Mouse (Mus musculus): ENCODE results near the gene Scn3a. TPM values are rescaled to one million over a fixed set of nuclear protein-coding genes. Genes with fewer than 3 reads are reported as not detected.

The Scn3a gene
- total RNA-seq, 2 experiments from 2014 or later = 39.2 to 39.5 TPM

DNA sequence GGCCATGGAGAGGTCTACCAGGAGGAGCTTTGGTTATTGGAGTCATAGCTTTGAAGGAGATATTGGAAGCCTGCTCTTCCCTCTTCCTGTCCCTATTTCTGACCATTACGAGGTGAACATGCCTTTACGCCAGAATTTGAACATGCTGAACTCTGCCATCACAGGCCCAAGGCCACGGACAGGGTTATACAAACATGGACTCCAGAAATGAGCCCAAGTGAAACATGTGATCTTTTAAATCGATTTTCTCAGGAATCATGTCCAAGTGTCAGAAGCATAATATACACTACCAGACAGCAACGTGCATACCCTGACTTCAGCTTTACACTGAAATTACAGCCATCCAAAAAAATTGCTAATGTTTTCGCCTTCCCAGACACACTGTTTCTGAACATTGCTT is 18.8 kb downstream of the Scn3a start:
- TF ChIP-seq CTCF (conservative IDR thresholded peaks at IDR 0.05) = no peak
- no peak for DNase-seq (ENCODE audit: low spot score in 2 of 2)
- no peak overlapping the region for H3K27ac ChIP-seq

DNA sequence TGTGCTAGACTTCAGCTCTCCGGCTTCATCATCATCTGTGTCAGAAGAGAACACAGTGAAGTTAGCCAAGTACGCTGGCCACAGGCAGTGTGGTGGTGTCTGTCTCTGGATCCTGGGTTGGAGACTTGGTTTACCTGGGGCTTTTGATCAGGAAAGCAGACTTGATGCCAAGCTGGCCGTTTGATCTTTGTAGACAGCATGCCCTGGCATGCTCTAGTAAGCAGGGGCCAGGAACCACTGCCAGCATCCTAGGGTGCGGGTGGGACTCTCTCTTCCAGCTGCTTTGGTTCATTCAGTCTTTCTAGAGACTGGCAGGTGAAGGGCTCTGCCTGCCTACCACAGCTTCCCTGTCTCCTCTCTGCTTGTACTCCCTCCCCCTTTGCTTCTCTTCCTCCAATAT is 20.1 kb downstream of the Scn3a start:
- H3K27ac ChIP-seq = no peak overlapping the region
- no peak overlapping the region for H3K4me3 ChIP-seq
- no peak for TF ChIP-seq CTCF (conservative IDR thresholded peaks at IDR 0.05)
- no peak for DNase-seq (ENCODE audit: low spot score in 2 of 2)

More for the DNA sequence above, 18.8 kb downstream of the Scn3a start:
- no peak overlapping the region for H3K4me3 ChIP-seq

- DNase-seq (ENCODE audit: low spot score in 2 of 2) = no peak
- H3K27ac ChIP-seq = no peak overlapping the region
Measured at GRCm38 (mm10) chr2:65542906-65543592, 24.4 kb downstream of the Scn3a start.

DNA sequence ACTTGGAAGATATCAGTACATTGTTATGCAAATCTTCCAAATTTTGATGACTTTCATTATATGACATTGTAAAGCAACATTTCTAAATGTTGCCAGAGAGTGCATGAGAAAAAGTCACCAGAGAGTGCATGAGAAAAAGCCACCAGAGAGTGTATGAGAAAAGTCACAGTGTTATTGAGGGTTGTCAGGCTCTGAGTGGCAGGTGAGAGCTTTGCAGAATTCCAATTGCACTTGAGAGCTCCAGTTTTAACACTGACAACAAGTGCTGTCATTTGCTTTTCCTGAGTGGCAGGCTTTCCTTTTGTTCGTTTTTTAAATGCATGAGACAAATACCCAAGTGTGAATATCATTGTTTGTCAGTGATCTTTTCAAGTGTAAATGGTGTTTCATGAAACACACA is 25.6 kb downstream of the Scn3a start:
- no peak overlapping the region for H3K27ac ChIP-seq
- no peak for TF ChIP-seq CTCF (conservative IDR thresholded peaks at IDR 0.05)
- no peak for DNase-seq (ENCODE audit: low spot score in 2 of 2)
- no peak overlapping the region for H3K4me3 ChIP-seq

More at GRCm38 (mm10) chr2:65542906-65543592, 24.4 kb downstream of the Scn3a start:
- H3K4me3 ChIP-seq = no peak overlapping the region
- no peak for TF ChIP-seq CTCF (conservative IDR thresholded peaks at IDR 0.05)

DNA sequence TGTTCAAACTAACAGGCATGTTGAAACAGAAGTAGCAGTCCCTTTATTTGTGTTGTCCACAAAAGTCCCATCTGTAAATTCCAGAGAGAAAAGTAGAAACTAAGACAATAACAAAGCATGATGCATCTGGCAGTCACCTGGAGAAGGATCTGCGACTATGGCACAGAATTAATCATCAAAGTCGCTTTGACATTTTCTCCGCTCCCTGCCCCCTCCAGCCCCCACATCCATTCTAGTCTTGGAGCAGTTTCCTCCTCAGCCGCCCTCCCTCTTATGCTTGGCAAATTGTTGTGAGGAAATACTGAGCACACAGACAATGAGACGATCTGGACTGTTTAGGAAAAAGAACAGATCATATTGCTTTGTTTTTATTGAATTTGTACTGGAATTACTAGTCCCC is 29.0 kb downstream of the Scn3a start:
- H3K27ac ChIP-seq = no peak overlapping the region
- TF ChIP-seq CTCF (conservative IDR thresholded peaks at IDR 0.05) = no peak
- DNase-seq (ENCODE audit: low spot score in 2 of 2) = peak; percentile 28 to 32
- no peak overlapping the region for H3K4me3 ChIP-seq

- no peak for TF ChIP-seq CTCF (conservative IDR thresholded peaks at IDR 0.05)
- H3K27ac ChIP-seq = no peak overlapping the region
- no peak for DNase-seq (ENCODE audit: low spot score in 2 of 2)
- no peak overlapping the region for H3K4me3 ChIP-seq
Measured at GRCm38 (mm10) chr2:65532127-65532854, 35.1 kb downstream of the Scn3a start.

GRCm38 (mm10) chr2:65529148-65529547 is 38.3 kb downstream of the Scn3a start:
- Histone ChIP-seq H3K27ac (no peak overlapping the region), H3K4me3 (no peak overlapping the region)
- no peak for DNase-seq (ENCODE audit: low spot score in 2 of 2)
- TF ChIP-seq CTCF (conservative IDR thresholded peaks at IDR 0.05) = no peak

- DNase-seq (ENCODE audit: low spot score in 2 of 2) = no peak
- H3K4me3 ChIP-seq = no peak overlapping the region
- H3K27ac ChIP-seq = no peak overlapping the region
- no peak for TF ChIP-seq CTCF (conservative IDR thresholded peaks at IDR 0.05)
Measured at GRCm38 (mm10) chr2:65516703-65517102, 50.7 kb downstream of the Scn3a start.

DNA sequence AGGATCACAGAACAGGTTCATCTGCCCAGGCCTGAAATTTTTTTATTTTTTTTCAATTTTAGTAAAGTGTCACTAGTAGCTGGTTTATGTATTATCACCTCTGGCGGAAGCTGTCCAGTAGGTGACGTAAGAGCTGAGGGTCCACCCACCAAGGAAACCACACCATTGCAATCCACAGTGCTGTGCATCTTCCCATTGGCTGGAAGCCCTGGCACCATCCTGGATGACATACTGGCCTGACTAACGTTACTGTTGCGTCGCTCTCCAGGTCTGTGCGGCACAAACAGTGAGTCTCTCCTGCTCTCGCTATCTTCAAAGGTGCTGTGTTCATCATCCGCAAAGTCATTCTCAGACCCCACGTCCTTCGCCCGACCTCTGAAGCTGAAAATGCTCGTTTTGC is 59.2 kb downstream of the Scn3a start:
- no peak for DNase-seq (ENCODE audit: low spot score in 2 of 2)

GRCm38 (mm10) chr2:65490450-65490849 is 77.0 kb downstream of the Scn3a start:
- H3K4me3 ChIP-seq = no peak overlapping the region
- TF ChIP-seq CTCF (conservative IDR thresholded peaks at IDR 0.05) = no peak
- no peak for DNase-seq (ENCODE audit: low spot score in 2 of 2)
- no peak overlapping the region for H3K27ac ChIP-seq

More for the DNA sequence above, 59.2 kb downstream of the Scn3a start:
- Histone ChIP-seq H3K4me3 (no peak overlapping the region), H3K27ac (no peak overlapping the region)
- no peak for TF ChIP-seq CTCF (conservative IDR thresholded peaks at IDR 0.05)

GRCm38 (mm10) chr2:65483434-65483833 is 84.0 kb downstream of the Scn3a start:
- DNase-seq (ENCODE audit: low spot score in 2 of 2) = no peak
- TF ChIP-seq CTCF (conservative IDR thresholded peaks at IDR 0.05) = no peak
- H3K4me3 ChIP-seq = no peak overlapping the region
- no peak overlapping the region for H3K27ac ChIP-seq

DNA sequence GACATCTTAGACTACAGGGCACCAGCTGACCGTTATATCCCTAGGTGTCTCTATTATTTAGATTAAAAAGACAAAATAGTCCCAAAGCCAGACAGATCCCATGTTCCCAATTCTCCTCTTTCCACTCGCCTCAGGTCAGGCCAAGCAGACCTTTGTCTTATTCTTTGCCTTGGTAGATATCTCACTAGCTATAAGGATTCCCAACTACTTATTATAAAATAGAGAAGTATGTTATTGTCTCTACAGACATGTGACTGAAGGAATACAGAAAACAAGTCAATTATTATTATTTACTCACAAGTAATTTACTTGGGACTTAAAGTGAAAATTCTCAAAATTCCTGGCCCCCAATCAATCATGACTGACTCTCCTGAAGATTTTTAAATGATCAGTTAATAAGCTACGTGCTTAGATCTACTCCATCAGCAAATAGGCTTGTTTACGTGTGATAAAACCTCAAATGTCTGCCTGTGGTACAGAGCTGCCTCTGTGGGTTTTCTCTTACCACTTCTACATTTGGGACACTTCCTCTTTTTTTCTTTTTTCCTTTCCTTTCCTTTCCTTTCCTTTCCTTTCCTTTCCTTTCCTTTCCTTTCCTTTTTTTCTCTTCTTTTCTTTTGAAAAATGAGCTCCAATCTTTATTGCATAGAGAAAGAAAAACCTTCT is 86.3 kb downstream of the Scn3a start:
- H3K4me3 ChIP-seq = no peak overlapping the region
- H3K27ac ChIP-seq = no peak overlapping the region
- TF ChIP-seq CTCF (conservative IDR thresholded peaks at IDR 0.05) = no peak
- DNase-seq (ENCODE audit: low spot score in 2 of 2) = no peak

- peak overlapping the region; percentile 35 for H3K4me3 ChIP-seq
- no peak for TF ChIP-seq CTCF (conservative IDR thresholded peaks at IDR 0.05)
- H3K27ac ChIP-seq = peak overlapping the region; percentile 70
- no peak for DNase-seq (ENCODE audit: low spot score in 2 of 2)
Measured at GRCm38 (mm10) chr2:65471311-65471882, 96.0 kb downstream of the Scn3a start.

All from layer of hippocampus, adult 2 months (tissue).